Mouse (Mus musculus) mouse trophoblast stem cell (cell line): ENCODE data around the gene Smarcc1.
"Not testable (repeated sequence)": the region's sequence is repeated elsewhere in the genome, so short reads cannot be mapped to it uniquely, and the experiment has no call there.

Source experiments
- in situ Hi-C, 2 experiments: fragments of 300-500 bp; cut with MseI, MboI; formaldehyde crosslinking; loops; 2 replicates in 1 of 2; 3 replicates in 1 of 2; pipeline ENCODE4 v1.15.1; 2025

The Smarcc1 gene

DNA sequence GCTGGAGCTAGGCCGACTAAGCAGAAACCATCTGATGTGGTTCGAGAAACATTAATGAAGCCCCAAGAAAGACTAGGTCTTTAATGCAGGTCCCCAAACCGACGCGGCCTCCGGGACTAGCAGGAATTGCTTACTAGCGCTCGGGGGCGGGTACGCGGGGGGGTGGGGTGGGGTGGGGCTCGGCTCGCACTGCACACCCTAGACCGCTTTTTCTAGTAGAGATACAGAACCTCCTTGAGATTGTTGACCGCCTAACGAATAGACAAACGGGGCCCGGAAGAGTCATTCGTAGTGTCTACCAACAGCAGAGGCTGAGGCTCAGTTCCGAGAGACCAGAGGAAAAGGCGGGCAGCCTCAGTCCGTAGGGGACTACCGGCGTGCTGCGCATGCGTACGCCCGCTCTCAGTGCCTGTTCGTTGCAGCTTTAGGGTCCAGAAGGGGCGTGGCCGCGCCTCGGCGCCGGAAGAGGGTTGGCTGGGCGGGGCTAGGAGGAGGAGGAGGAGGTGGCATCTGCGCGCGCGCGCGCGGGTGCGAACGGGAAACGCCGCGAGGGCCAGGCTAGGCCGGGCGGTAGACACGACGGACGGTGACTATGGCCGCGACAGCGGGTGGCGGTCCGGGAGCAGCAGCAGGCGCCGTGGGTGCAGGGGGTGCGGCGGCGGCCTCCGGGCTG is 14.2 kb downstream of the Smarcc1 start:
- in situ Hi-C loops, result no loop called here

DNA sequence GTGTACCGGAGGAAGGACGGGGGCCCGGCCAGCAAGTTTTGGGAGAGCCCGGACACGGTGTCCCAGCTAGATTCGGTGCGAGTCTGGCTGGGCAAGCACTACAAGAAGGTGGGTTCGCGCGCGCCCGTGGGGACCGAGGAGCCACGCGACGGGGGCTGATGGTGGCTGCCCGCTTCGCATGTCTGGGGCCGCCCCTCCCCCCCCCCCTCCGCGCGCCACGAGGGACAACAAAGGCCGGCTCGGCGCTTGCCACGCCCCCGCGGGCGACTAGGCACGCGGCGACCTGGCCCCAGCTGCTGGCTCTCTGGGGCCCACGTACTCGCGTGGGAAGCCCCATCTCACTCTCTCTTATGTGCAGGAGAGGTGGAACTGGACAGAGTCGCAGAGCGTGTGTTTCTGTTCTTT is 14.7 kb downstream of the Smarcc1 start:
- in situ Hi-C loops, result no loop called here

DNA sequence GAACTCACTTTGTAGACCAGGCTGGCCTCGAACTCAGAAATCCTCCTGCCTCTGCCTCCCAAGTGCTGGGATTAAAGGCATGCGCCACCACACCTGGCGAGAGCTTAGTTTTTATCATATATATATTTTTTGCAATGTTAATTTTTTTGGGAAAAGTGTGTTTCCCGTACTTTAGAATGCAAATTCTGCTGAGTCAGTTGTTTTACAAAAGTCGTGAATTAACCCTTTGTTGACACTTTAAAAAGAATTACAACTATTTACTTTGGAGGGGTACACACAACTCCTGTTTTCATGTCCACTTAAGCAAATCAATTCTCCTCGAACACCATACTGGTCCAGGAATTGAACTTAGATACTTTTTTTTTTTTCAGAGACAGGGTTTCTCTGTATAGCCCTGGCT is 15.4 kb downstream of the Smarcc1 start:
- in situ Hi-C loops, result no loop called here

DNA sequence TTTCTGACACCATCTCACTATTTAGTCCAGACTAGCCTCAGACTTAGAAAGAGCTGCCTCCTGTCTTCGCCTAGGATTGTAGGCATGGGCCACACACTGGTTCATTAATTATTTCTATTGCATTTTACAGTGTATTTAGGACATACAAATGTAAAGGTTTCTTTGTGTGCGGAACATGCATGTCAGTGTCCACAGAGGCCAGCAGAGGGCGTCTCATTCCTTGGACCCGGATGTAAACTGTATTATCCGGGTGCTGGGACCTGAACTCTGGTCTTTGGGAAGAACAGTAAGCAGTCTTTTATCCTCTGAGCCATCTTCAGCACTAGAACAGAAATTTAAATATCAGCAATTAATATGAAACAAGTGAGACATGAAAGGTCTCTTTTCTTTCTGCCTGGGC is 16.7 kb downstream of the Smarcc1 start:
- in situ Hi-C loops, result no loop called here

GRCm38 (mm10) chr9:110139119-110139518 is 21.6 kb downstream of the Smarcc1 start:
- in situ Hi-C loops, result no loop called here

DNA sequence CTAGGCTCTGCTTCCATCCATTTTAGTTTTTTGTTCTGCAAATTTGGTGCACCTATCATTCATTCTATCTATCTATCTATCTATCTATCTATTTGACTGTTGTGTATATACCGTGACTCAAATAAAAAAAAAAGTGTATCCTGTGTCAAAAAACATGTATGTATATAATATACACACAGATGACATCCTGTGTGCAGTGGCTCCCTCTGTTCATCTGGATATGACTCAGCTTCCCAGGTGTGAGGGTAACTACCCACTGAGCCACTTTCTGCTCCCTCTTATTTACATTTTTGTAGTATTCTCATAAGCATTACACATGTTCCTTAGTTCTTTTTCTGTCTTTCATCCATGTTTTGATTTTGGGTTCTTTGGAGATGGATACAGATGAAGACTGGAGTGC is 24.6 kb downstream of the Smarcc1 start:
- in situ Hi-C loops, result no loop called here

GRCm38 (mm10) chr9:110148598-110148997 is 31.1 kb downstream of the Smarcc1 start:
- in situ Hi-C loops, result no loop called here

- in situ Hi-C loops, result no loop called here
Observed at GRCm38 (mm10) chr9:110159036-110159435, 41.5 kb downstream of the Smarcc1 start.

DNA sequence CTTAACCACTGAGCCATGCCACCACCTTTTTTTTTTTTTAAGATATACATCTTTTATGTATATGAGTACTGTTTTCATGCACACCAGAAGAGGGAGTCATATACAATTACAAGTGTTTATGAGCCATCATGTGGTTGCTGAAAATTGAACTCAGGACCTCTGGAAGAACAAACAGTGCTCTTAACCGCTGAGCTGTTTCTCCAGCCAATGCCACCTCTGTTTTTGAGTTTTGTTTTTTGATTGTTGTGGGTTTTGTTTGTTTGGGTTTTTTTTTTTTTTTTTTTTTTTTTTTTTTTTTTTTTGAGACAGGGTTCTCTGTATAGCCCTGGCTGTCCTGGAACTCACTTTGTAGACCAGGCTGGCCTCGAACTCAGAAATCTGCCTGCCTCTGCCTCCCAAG is 43.0 kb downstream of the Smarcc1 start:
- in situ Hi-C loops, result not testable (repeated sequence)

DNA sequence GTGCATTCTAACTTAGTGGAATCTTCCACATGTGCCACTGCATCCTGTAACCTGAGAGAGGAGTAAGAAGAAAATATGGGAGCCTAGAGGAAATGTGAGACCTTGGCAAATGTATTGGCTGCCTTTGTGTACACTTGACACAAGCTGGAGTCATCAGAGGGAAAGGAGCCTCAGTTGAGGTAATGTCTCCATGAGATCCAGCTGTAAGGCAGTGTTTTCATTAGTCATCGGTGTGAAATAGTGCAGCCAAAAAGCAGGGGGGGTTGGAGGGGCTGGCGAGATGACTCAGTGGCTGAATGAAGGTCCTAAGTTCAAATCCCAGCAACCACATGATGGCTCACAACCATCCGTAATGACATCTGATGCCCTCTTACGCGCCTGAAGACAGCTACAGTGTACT is 44.9 kb downstream of the Smarcc1 start:
- in situ Hi-C loops, result no loop called here

DNA sequence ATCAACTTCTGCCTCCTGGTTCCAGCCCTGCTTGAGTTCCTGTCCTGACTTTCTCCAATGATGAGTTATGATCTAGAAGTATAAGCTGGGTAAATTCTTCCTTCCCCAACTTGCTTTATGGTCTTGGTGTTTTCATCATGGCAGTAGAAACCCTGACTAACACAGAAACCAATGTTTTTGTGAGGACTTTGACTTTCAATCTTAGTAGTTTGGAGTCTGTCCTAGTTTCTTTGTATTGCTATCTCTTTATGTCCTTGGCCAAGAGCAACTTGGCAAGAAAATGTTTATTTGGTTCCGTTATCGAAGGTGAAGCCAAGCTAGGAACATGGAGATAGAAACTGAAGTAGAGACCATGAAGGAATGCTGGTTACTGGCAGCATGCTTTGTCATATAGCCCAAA is 45.6 kb downstream of the Smarcc1 start:
- in situ Hi-C loops, result no loop called here

DNA sequence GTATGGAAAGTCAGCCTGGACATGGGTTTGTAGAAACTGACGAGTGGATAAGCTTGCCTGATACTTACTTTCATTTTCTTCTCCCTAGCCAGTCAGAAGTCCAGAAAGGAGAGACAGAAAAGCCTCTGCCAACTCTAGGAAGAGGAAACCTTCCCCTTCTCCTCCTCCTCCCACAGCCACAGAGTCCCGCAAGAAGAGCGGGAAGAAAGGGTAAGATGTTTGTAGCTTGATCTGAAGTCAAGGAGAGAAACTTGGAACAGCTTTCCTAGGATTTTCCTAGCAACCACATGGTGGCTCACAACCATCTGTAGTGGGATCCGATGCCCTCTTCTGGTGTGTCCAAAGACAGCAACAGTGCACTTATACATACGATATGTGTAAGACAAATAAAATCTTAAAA is 53.4 kb downstream of the Smarcc1 start:
- in situ Hi-C loops, result no loop called here

GRCm38 (mm10) chr9:110199870-110200269 is 82.4 kb downstream of the Smarcc1 start:
- in situ Hi-C loops, result loop anchor here in 1 of 2 experiments (25.0 kb wide), 1 partner anchor 387 kb away; no protein-coding TSS in a partner anchor

DNA sequence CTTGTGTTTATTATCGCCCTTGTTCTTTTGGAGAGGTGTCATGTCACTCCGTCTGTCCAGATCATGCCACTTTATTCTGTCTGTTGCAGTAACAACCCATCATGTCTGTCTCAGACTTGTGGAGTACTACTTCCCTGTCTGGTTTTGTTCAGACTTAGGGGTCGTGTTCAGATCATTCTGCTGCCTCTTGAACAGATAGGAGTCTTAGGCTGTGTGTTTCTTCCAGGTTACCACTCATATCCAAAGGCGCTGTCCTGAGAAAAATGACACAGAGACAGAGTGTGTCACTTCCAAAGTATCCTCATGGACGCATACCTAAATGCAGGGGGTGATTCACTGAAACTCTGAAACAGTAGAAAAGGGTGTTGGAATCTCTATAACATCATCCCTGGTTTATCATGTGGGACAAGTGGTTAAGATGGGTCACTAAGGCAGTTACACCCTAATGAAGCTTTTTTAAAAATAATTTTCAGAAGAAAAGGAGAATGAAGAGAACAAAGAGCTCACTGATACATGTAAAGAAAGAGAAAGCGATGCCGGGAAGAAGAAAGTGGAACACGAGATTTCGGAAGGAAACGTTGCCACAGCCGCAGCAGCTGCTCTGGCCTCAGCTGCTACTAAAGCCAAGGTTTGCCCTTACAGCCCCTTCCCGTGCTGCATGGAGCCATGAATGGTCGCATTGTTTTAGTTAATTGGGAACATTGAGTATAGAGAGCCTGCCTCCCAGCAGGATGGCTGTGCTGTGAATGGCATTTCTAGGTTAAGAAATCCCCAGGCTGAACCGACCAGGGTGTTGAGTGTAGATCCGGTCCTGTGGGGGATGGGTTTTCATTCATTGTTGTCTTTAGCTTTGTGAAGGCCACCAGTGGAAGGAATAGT is 88.3 kb downstream of the Smarcc1 start:
- in situ Hi-C loops, result no loop called here

DNA sequence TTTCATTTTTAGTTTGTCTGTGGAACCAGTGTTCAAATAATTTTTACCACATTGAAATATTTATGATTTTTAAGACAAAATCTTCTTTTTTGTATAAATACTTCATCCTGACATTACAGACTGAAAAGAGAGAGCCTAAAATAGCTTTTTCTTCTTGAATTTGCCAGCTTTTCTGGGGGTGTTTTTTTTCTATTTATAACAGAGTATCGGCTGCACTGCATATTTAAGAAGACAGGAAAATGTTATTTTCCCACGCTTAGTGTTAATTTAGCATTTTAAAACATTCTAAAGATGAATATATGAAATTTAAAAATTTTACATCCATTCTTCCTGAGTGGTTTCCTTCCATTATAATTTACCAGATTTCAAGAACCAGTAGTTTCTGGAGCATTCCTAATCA is 88.9 kb downstream of the Smarcc1 start:
- in situ Hi-C loops, result no loop called here

DNA sequence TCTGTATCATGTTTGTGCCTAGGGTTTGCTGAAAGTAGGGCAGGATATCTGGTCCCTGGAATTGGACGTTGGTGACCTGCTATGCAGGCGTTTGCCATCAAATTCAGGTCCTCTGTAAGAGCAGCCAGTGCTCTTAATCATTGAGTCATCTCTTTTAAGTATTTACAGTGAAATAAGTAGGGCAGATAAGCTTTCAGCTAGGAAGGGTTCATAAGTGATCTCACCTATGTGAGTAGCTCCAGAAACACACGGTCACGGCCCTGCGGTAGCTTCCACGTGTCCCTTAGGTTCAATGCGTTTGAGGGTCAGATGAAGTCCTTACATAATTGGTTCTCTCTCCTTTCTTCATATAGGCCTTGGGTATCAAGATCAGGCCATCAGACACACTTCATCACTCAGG is 90.8 kb downstream of the Smarcc1 start:
- in situ Hi-C loops, result no loop called here

GRCm38 (mm10) chr9:110208967-110209366 is 91.5 kb downstream of the Smarcc1 start:
- in situ Hi-C loops, result no loop called here

- in situ Hi-C loops, result no loop called here
Observed at GRCm38 (mm10) chr9:110224273-110224672, 106.8 kb downstream of the Smarcc1 start.

GRCm38 (mm10) chr9:110226191-110226590 is 108.7 kb downstream of the Smarcc1 start:
- in situ Hi-C loops, result no loop called here

- in situ Hi-C loops, result no loop called here
Observed at GRCm38 (mm10) chr9:110228671-110229070, 111.2 kb downstream of the Smarcc1 start.

GRCm38 (mm10) chr9:110229112-110229511 is 111.6 kb downstream of the Smarcc1 start:
- in situ Hi-C loops, result no loop called here

- in situ Hi-C loops, result no loop called here
Observed at GRCm38 (mm10) chr9:110229566-110230248, 112.2 kb downstream of the Smarcc1 start.
